In genomic region chr6:87101281-87101954, GRCm38 (mm10) we compare ENCODE assay signal across 8 mouse cellular contexts. TPM values are rescaled to one million over a fixed set of nuclear protein-coding genes. Genes with fewer than 3 reads are reported as not detected.
DNase-seq lines count a peak whose midpoint lies in the region; ATAC-seq lines count a peak whose summit lies in the region.

No protein-coding gene starts in this region.

- H3K36me3 ChIP-seq in hindbrain, embryonic 13.5 days, result no peaks in the 10 kb centered on the region

- peak overlapping the region; percentile 56 for H3K4me2 ChIP-seq in hindbrain, embryonic 13.5 days

- peak; percentile 86 for DNase-seq in Muller cell, postnatal 12 days (ENCODE audit: inconsistent ontology term)
- peak; percentile 63 for DNase-seq in cerebellum, adult 9-11 months
- DNase-seq in frontal cortex, postnatal 14 days (ENCODE audit: low spot score in 2 of 2), result peak; percentile 78 to 89
- DNase-seq in layer of hippocampus, postnatal 14 days (ENCODE audit: low spot score in 2 of 2), result peak; percentile 84 to 92
- peak; percentile 92 for DNase-seq in lung, postnatal 10 days
- peak; percentile 85 for DNase-seq in ovary, postnatal 36 days (ENCODE audit: low spot score)
- peak; percentile 93 for DNase-seq in thymus, postnatal 14 days

- H3K27me3 ChIP-seq in hindbrain, embryonic 13.5 days, result no peaks in the 10 kb centered on the region

- H3K4me3 ChIP-seq in hindbrain, embryonic 13.5 days, result peak overlapping the region; percentile 29

- 13% methylated on average over 12 of the region's 12 CpGs for WGBS in hindbrain, embryonic 13.5 days

- ATAC-seq in hindbrain, embryonic 13.5 days (ENCODE audit: low FRiP score), result peak; percentile 71

- peak overlapping the region; percentile 69 for H3K9ac ChIP-seq in hindbrain, embryonic 13.5 days

- H3K27ac ChIP-seq in hindbrain, embryonic 13.5 days, result 0 out of 2 replicates have a peak overlapping the region, but pooled peaks have one; percentile 30

- H3K9me3 ChIP-seq in hindbrain, embryonic 13.5 days, result no peaks in the 10 kb centered on the region

- H3K4me1 ChIP-seq in hindbrain, embryonic 13.5 days (replicated peaks), result peaks cover 23% of the 10 kb centered on the region

RNA-seq across cellular contexts. Expression of gene D6Ertd527e, which starts 3.1 kb away (rescaled TPM):
- polyA plus RNA-seq in hindbrain, embryonic 13.5 days (2015; fragmentation: Nextera tagmentation; extraction: Ambion mirVana), result 0.10 and 0.42 TPM in 2 replicates
- not detected for total RNA-seq in layer of hippocampus, postnatal 14 days (2021)

RNA-seq across cellular contexts. Expression of gene Gfpt1, which starts 58.8 kb away (rescaled TPM):
- polyA plus RNA-seq in hindbrain, embryonic 13.5 days (2015; fragmentation: Nextera tagmentation; extraction: Ambion mirVana), result 19.0 and 22.5 TPM in 2 replicates
- 10 to 100 TPM; 52.6 to 58.3 TPM for total RNA-seq in layer of hippocampus, postnatal 14 days (2021)

Comparison
In these comparisons a context has a peak if more than half of its experiments do, and no peak if none do; other contexts are left out.
1. Peak in every context shown above with its lines: DNase-seq, ATAC-seq, H3K4me3 ChIP-seq and H3K27ac ChIP-seq.